Mouse (Mus musculus) spleen, adult 2 months (tissue): ENCODE data around the gene Zfp663.

Source experiments
- CTCF ChIP-seq: fragments of 200-500 bp; IDR thresholded peaks from 2 replicates; pipeline ENCODE4 v1.5.1; 2011; ENCODE audit warnings: mild to moderate bottlenecking, inconsistent platforms; ENCODE audit not compliant: insufficient read depth, insufficient read length, insufficient replicate concordance; ENCODE audit errors: extremely low read depth
- POLR2A ChIP-seq: fragments of 200-500 bp; IDR thresholded peaks from 2 replicates; pipeline ENCODE4 v1.6.1; 2011; ENCODE audit warnings: low read depth, low read length, inconsistent platforms

DNA sequence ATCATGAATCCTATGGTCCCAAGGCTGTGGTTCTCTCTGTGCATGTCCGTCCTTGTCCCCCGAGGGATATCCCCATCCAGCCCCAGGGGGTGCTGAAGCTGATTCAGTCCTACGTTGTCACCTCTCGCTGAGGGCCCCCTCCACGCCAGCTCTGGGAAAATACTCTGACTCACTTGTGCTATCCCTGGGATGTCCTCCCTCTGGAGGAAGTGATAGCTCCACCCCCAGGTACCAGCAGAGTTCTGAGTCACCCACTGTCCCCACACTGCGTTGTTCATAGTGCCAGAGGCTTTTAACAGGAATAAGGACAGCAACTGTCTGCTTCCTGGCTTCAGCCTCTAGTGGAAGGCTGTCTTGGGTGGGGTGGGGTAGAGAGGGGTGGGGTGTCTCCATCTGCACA, 36.8 kb upstream of the Zfp663 start:
- TF ChIP-seq CTCF, result no peak
- no peak for TF ChIP-seq POLR2A
